Mouse (Mus musculus) kidney, postnatal 0 days (tissue): ENCODE results near the gene Slc22a14. TPM values are rescaled to one million over a fixed set of nuclear protein-coding genes. Genes with fewer than 3 reads are reported as not detected.

ENCODE experiments used
- ATAC-seq: fragments of 200-750 bp; cut with Nextera tagmentation; replicated peaks from 2 replicates; pipeline ENCODE4 v1.8.0; 2017; ENCODE audit warnings: low read depth, moderate number of reproducible peaks, moderate TSS enrichment, moderate library complexity; ENCODE audit not compliant: low FRiP score
- DNase-seq: peaks from one replicate; pipeline ENCODE4 v3.0.0-alpha.2; 2016; ENCODE audit warnings: low spot score
- H3K27ac ChIP-seq: fragments of 300-500 bp; sonication (generic); 2 replicates; pipeline ENCODE4 v1.5.1; 2014; ENCODE audit warnings: mild to moderate bottlenecking
- H3K27me3 ChIP-seq: fragments of 300-500 bp; sonication (generic); 2 replicates; pipeline ENCODE4 v1.6.1; 2014; ENCODE audit warnings: low read length, mixed read lengths; ENCODE audit not compliant: insufficient read depth
- H3K36me3 ChIP-seq: fragments of 300-500 bp; sonication (generic); 2 replicates; pipeline ENCODE4 v1.6.1; 2014; ENCODE audit warnings: low read length, mixed read lengths; ENCODE audit not compliant: insufficient read depth
- H3K4me1 ChIP-seq: fragments of 300-500 bp; sonication (generic); replicated peaks from 2 replicates; pipeline ENCODE4 v1.6.1; 2014; ENCODE audit warnings: antibody characterized with exemption, low read length, mixed read lengths; ENCODE audit not compliant: insufficient read depth
- H3K4me2 ChIP-seq: fragments of 300-500 bp; sonication (generic); 2 replicates; pipeline ENCODE4 v1.6.1; 2014; ENCODE audit warnings: mild to moderate bottlenecking, low read length, moderate library complexity, mixed read lengths
- H3K4me3 ChIP-seq: fragments of 300-500 bp; sonication (generic); replicated peaks from 2 replicates; pipeline ENCODE4 v1.5.1; 2014; ENCODE audit warnings: low read depth, low read length
- H3K9ac ChIP-seq: fragments of 300-500 bp; sonication (generic); 2 replicates; pipeline ENCODE4 v1.6.1; 2014; ENCODE audit warnings: low read depth, low read length
- H3K9me3 ChIP-seq: fragments of 300-500 bp; sonication (generic); replicated peaks from 2 replicates; pipeline ENCODE4 v1.6.1; 2016; ENCODE audit warnings: low read length, inconsistent platforms, mixed read lengths
- CTCF ChIP-seq: IDR thresholded peaks from 2 replicates; pipeline ENCODE4 v1.5.1; 2016; ENCODE audit warnings: antibody characterized with exemption, low read depth, mild to moderate bottlenecking, moderate library complexity
- WGBS: fragments of 180-500 bp; shearing (Covaris S2); extraction: QIAGEN DNeasy Blood & Tissue Kit; methylation state at CpG from one replicate; pipeline ENCODE4 v1.1.7; 2014; 5-methylcytosine and 5-hydroxymethylcytosine counted together
- polyA plus RNA-seq: library from polyadenylated mRNA; unstranded; fragments of >200 nt; fragmentation: Nextera tagmentation; extraction: Ambion mirVana; gene quantifications from 2 replicates; pipeline ENCODE4 v1.2.1, GENCODE M21; 2015

Gene Slc22a14
- polyA plus RNA-seq, 1 experiment from 2014 or later: 0.34 TPM

- peak within 1 kb of the TSS; percentile 75 for H3K4me3 ChIP-seq
- no peaks in the 10 kb centered on the region; the same call in 1 of the 2 replicates for H3K4me1 ChIP-seq
- WGBS: under 1% methylated on average over 75 of the region's 76 CpGs
- ATAC-seq (peak; percentile 95), DNase-seq (peak; percentile 99)
- H3K9ac ChIP-seq: peak within 1 kb of the TSS; percentile 75
- H3K36me3 ChIP-seq: no peaks in the 10 kb centered on the region
- peak; percentile 65 for TF ChIP-seq CTCF
- H3K9me3 ChIP-seq: no peaks in the 10 kb centered on the region
- H3K27ac ChIP-seq: peak within 1 kb of the TSS; percentile 92
- no peaks in the 10 kb centered on the region for H3K27me3 ChIP-seq
- peak within 1 kb of the TSS; percentile 85 for H3K4me2 ChIP-seq
Measured at GRCm38 (mm10) chr9:119322289-119323259, 42.8 kb downstream of the Slc22a14 start, which contains the start of gene Oxsr1. Gene Oxsr1, minus strand, starts transcription at chr9:119322427.

GRCm38 (mm10) chr9:119321392-119322229, 43.7 kb downstream of the Slc22a14 start:
- no peaks in the 10 kb centered on the region for H3K36me3 ChIP-seq
- peak overlapping the region; percentile 75 for H3K9ac ChIP-seq
- peak overlapping the region; percentile 85 for H3K4me2 ChIP-seq
- peak overlapping the region; percentile 92 for H3K27ac ChIP-seq
- TF ChIP-seq CTCF: no peak
- ATAC-seq (peak; percentile 34), DNase-seq (peak; percentile 35)
- peak overlapping the region; percentile 75 for H3K4me3 ChIP-seq
- WGBS: under 1% methylated on average over 57 of the region's 59 CpGs
- no peaks in the 10 kb centered on the region for H3K9me3 ChIP-seq
- no peaks in the 10 kb centered on the region for H3K27me3 ChIP-seq
- no peaks in the 10 kb centered on the region; the same call in 1 of the 2 replicates for H3K4me1 ChIP-seq

- H3K4me2 ChIP-seq: peak overlapping the region; percentile 85
- peak overlapping the region; percentile 75; the same call in 1 of the 2 replicates for H3K9ac ChIP-seq
- H3K4me1 ChIP-seq: no peaks in the 10 kb centered on the region; the same call in 1 of the 2 replicates
- 11% methylated on average over 7 of the region's 7 CpGs for WGBS
- H3K36me3 ChIP-seq: no peaks in the 10 kb centered on the region
- DNase-seq (peak; percentile 21), ATAC-seq (no peak)
- no peak for TF ChIP-seq CTCF
- peak overlapping the region; percentile 75 for H3K4me3 ChIP-seq
- H3K27ac ChIP-seq: no peak overlapping the region
- no peaks in the 10 kb centered on the region for H3K9me3 ChIP-seq
- H3K27me3 ChIP-seq: no peaks in the 10 kb centered on the region
Measured at GRCm38 (mm10) chr9:119320946-119321345, 44.4 kb downstream of the Slc22a14 start.

- Histone ChIP-seq H3K9me3 (no peaks in the 10 kb centered on the region), H3K4me1 (no peaks in the 10 kb centered on the region; the same call in 1 of the 2 replicates), H3K36me3 (no peaks in the 10 kb centered on the region), H3K4me2 (peak overlapping the region; percentile 85; the same call in 1 of the 2 replicates), H3K27ac (no peak overlapping the region), H3K4me3 (no peak overlapping the region), H3K9ac (no peak overlapping the region), H3K27me3 (no peaks in the 10 kb centered on the region)
- ATAC-seq: no peak
- TF ChIP-seq CTCF: no peak
- no peak for DNase-seq
- 78% methylated on average over 7 of the region's 7 CpGs for WGBS
Measured at GRCm38 (mm10) chr9:119320446-119320845, 44.9 kb downstream of the Slc22a14 start.

GRCm38 (mm10) chr9:119318891-119319290, 46.5 kb downstream of the Slc22a14 start:
- DNase-seq: no peak
- no peak overlapping the region for H3K4me2 ChIP-seq
- no peaks in the 10 kb centered on the region for H3K9me3 ChIP-seq
- 86% methylated on average over 1 of the region's 1 CpGs for WGBS
- H3K9ac ChIP-seq: no peak overlapping the region
- no peaks in the 10 kb centered on the region for H3K27me3 ChIP-seq
- H3K27ac ChIP-seq: no peak overlapping the region
- H3K36me3 ChIP-seq: no peaks in the 10 kb centered on the region
- no peak overlapping the region for H3K4me3 ChIP-seq
- ATAC-seq: no peak
- no peaks in the 10 kb centered on the region; the same call in 1 of the 2 replicates for H3K4me1 ChIP-seq
- no peak for TF ChIP-seq CTCF

- Histone ChIP-seq H3K9ac (no peak overlapping the region), H3K27me3 (no peaks in the 10 kb centered on the region), H3K27ac (no peak overlapping the region), H3K4me3 (no peak overlapping the region), H3K4me1 (no peaks in the 10 kb centered on the region), H3K36me3 (no peaks in the 10 kb centered on the region), H3K4me2 (no peak overlapping the region), H3K9me3 (no peaks in the 10 kb centered on the region)
- TF ChIP-seq CTCF: no peak
- 86% methylated on average over 10 of the region's 10 CpGs for WGBS
- ATAC-seq: no peak
- DNase-seq: no peak
Measured at GRCm38 (mm10) chr9:119313096-119313495, 52.3 kb downstream of the Slc22a14 start.
